Mouse (Mus musculus) embryonic facial prominence, embryonic 14.5 days (tissue): ENCODE data around the gene Gm49388. TPM values are rescaled to one million over a fixed set of nuclear protein-coding genes. Genes with fewer than 3 reads are reported as not detected.

Source experiments
- ATAC-seq: fragments of 200-750 bp; cut with Nextera tagmentation; 2 replicates; pipeline ENCODE4 v1.8.0; 2017; ENCODE audit warnings: low read depth, moderate number of reproducible peaks, moderate TSS enrichment
- DNase-seq: peaks from one replicate; pipeline ENCODE4 v3.0.0-alpha.2; 2015; ENCODE audit warnings: low spot score
- H3K27ac ChIP-seq: fragments of 300-500 bp; sonication (generic); replicated peaks from 2 replicates; pipeline ENCODE4 v1.5.1; 2014; ENCODE audit warnings: low read depth, mild to moderate bottlenecking, low read length, moderate library complexity
- H3K27me3 ChIP-seq: fragments of 300-500 bp; sonication (generic); replicated peaks from 2 replicates; pipeline ENCODE4 v1.6.1; 2014; ENCODE audit warnings: low read length; ENCODE audit not compliant: control insufficient read depth, insufficient read depth
- H3K36me3 ChIP-seq: fragments of 300-500 bp; sonication (generic); 2 replicates; pipeline ENCODE4 v1.6.1; 2014; ENCODE audit warnings: low read length, mixed read lengths; ENCODE audit not compliant: control insufficient read depth, insufficient read depth
- H3K4me1 ChIP-seq: fragments of 300-500 bp; sonication (generic); 2 replicates; pipeline ENCODE4 v1.6.1; 2014; ENCODE audit warnings: antibody characterized with exemption, low read length; ENCODE audit not compliant: control insufficient read depth, insufficient read depth
- H3K4me2 ChIP-seq: fragments of 300-500 bp; sonication (generic); 2 replicates; pipeline ENCODE4 v1.6.1; 2014; ENCODE audit warnings: low read depth, mild to moderate bottlenecking, low read length, moderate library complexity, mixed read lengths
- H3K4me3 ChIP-seq: fragments of 300-500 bp; sonication (generic); 2 replicates; pipeline ENCODE4 v1.5.1; 2014; ENCODE audit warnings: low read depth, mild to moderate bottlenecking, low read length
- H3K9ac ChIP-seq: fragments of 300-500 bp; sonication (generic); 2 replicates; pipeline ENCODE4 v1.6.1; 2014; ENCODE audit warnings: low read depth, mild to moderate bottlenecking, low read length, moderate library complexity, mixed read lengths
- H3K9me3 ChIP-seq: fragments of 300-500 bp; sonication (generic); 2 replicates; pipeline ENCODE4 v1.6.1; 2016; ENCODE audit warnings: low read length; ENCODE audit not compliant: control insufficient read depth
- WGBS: fragments of 180-500 bp; shearing (Covaris S2); extraction: QIAGEN DNeasy Blood & Tissue Kit; methylation state at CpG from one replicate; pipeline ENCODE4 v1.1.7; 2014; 5-methylcytosine and 5-hydroxymethylcytosine counted together
- polyA plus RNA-seq: library from polyadenylated mRNA; unstranded; fragments of >200 nt; fragmentation: Nextera tagmentation; extraction: Ambion mirVana; gene quantifications from 2 replicates; pipeline ENCODE4 v1.2.1, GENCODE M21; 2014

Gene Gm49388
- polyA plus RNA-seq, 1 experiment from 2014 or later: not detected

- Histone ChIP-seq H3K27ac (no peak overlapping the region), H3K4me3 (no peak overlapping the region), H3K9ac (no peak overlapping the region), H3K27me3 (no peaks in the 10 kb centered on the region), H3K4me1 (no peaks in the 10 kb centered on the region), H3K4me2 (no peak overlapping the region), H3K36me3 (peaks cover 27% of the 10 kb centered on the region; the same call in 1 of the 2 replicates), H3K9me3 (no peaks in the 10 kb centered on the region)
- no peak for ATAC-seq
- 57% methylated on average over 5 of the region's 5 CpGs for WGBS
- no peak for DNase-seq
Observed at GRCm38 (mm10) chr7:127850906-127851305, 65.5 kb downstream of the Gm49388 start.

Other genes with a start within 250 kb of the Gm49388 start
- 4.1 and 5.3 TPM in 2 replicates for gene Tmem265, start 224.2 kb upstream of the Gm49388 start, polyA plus RNA-seq
- 35.2 TPM in 2 replicates for gene Phkg2, start 212.3 kb upstream of the Gm49388 start, polyA plus RNA-seq
- gene Ccdc189, start 197.0 kb upstream of the Gm49388 start, polyA plus RNA-seq: 9.9 and 10.4 TPM in 2 replicates
- gene Rnf40, start 196.8 kb upstream of the Gm49388 start, polyA plus RNA-seq: 35.9 and 47.7 TPM in 2 replicates
- gene Zfp629, start 169.8 kb upstream of the Gm49388 start, polyA plus RNA-seq: 13.0 and 17.9 TPM in 2 replicates
- gene Bcl7c, start 76.7 kb upstream of the Gm49388 start, polyA plus RNA-seq: 84.2 and 86.6 TPM in 2 replicates
- 20.9 and 23.8 TPM in 2 replicates for gene Ctf1, start 72.9 kb upstream of the Gm49388 start, polyA plus RNA-seq
- 0.14 and 0.35 TPM in 2 replicates for gene Ctf2, start 53.4 kb upstream of the Gm49388 start, polyA plus RNA-seq
- gene Fbxl19, start 41.1 kb upstream of the Gm49388 start, polyA plus RNA-seq: 3.0 and 3.8 TPM in 2 replicates
- 10.4 and 11.9 TPM in 2 replicates for gene Orai3, start 15.8 kb upstream of the Gm49388 start, polyA plus RNA-seq
- gene Setd1a, start 8.9 kb upstream of the Gm49388 start, polyA plus RNA-seq: 23.0 and 24.1 TPM in 2 replicates
- 22.2 and 23.5 TPM in 2 replicates for gene Hsd3b7, start 15.0 kb downstream of the Gm49388 start, polyA plus RNA-seq
- 28.0 and 38.1 TPM in 2 replicates for gene Stx4a, start 38.7 kb downstream of the Gm49388 start, polyA plus RNA-seq
- 3.4 and 5.2 TPM in 2 replicates for gene Stx1b, start 38.9 kb downstream of the Gm49388 start, polyA plus RNA-seq
- 13.3 and 14.0 TPM in 2 replicates for gene Zfp646, start 90.6 kb downstream of the Gm49388 start, polyA plus RNA-seq
- 11.2 and 14.7 TPM in 2 replicates for gene Zfp668, start 91.2 kb downstream of the Gm49388 start, polyA plus RNA-seq
- 1.8 and 2.4 TPM in 2 replicates for gene Prss53, start 105.4 kb downstream of the Gm49388 start, polyA plus RNA-seq
- not detected in 2 replicates for gene Gm21974, start 109.8 kb downstream of the Gm49388 start, polyA plus RNA-seq
- 286 and 318 TPM in 2 replicates for gene Vkorc1, start 110.0 kb downstream of the Gm49388 start, polyA plus RNA-seq
- 121 and 125 TPM in 2 replicates for gene Bckdk, start 118.5 kb downstream of the Gm49388 start, polyA plus RNA-seq
- gene Kat8, start 126.9 kb downstream of the Gm49388 start, polyA plus RNA-seq: 31.7 and 35.5 TPM in 2 replicates
- 11.1 and 11.3 TPM in 2 replicates for gene Prss8, start 144.5 kb downstream of the Gm49388 start, polyA plus RNA-seq
- 10.6 and 11.1 TPM in 2 replicates for gene Prss36, start 161.1 kb downstream of the Gm49388 start, polyA plus RNA-seq
- gene Fus, start 181.8 kb downstream of the Gm49388 start, polyA plus RNA-seq: 46.3 and 58.2 TPM in 2 replicates
- 78.6 and 81.1 TPM in 2 replicates for gene Pycard, start 208.3 kb downstream of the Gm49388 start, polyA plus RNA-seq
- gene Trim72, start 218.3 kb downstream of the Gm49388 start, polyA plus RNA-seq: 4.2 and 5.3 TPM in 2 replicates